Mouse (Mus musculus) lung, embryonic 15.5 days (tissue): ENCODE measurements around the gene Dusp1. TPM values are rescaled to one million over a fixed set of nuclear protein-coding genes. Genes with fewer than 3 reads are reported as not detected.
A peak's percentile ranks its signal among the peaks of the same experiment; 100 is the strongest.

Experiments
- ATAC-seq: fragments of 200-750 bp; cut with Nextera tagmentation; 2 replicates; pipeline ENCODE4 v1.8.0; 2017; ENCODE audit warnings: moderate number of reproducible peaks, borderline replicate concordance; ENCODE audit not compliant: low FRiP score, low TSS enrichment; ENCODE audit errors: extremely low read depth
- H3K27ac ChIP-seq: fragments of 300-500 bp; sonication (generic); 2 replicates; pipeline ENCODE4 v1.5.1; 2015; ENCODE audit warnings: moderate library complexity, mild to moderate bottlenecking, inconsistent platforms
- H3K27me3 ChIP-seq: fragments of 300-500 bp; sonication (generic); 2 replicates; pipeline ENCODE4 v1.6.1; 2015; ENCODE audit warnings: inconsistent platforms
- H3K36me3 ChIP-seq: fragments of 300-500 bp; sonication (generic); 2 replicates; pipeline ENCODE4 v1.6.1; 2015; ENCODE audit warnings: inconsistent platforms
- H3K4me1 ChIP-seq: fragments of 300-500 bp; sonication (generic); 2 replicates; pipeline ENCODE4 v1.6.1; 2015; ENCODE audit warnings: inconsistent platforms
- H3K4me2 ChIP-seq: fragments of 300-500 bp; sonication (generic); 2 replicates; pipeline ENCODE4 v1.6.1; 2015; ENCODE audit warnings: inconsistent platforms, mild to moderate bottlenecking, moderate library complexity
- H3K4me3 ChIP-seq: fragments of 300-500 bp; sonication (generic); 2 replicates; pipeline ENCODE4 v1.5.1; 2015; ENCODE audit warnings: mild to moderate bottlenecking, inconsistent platforms
- H3K9ac ChIP-seq: fragments of 300-500 bp; sonication (generic); 2 replicates; pipeline ENCODE4 v1.6.1; 2015; ENCODE audit warnings: inconsistent platforms
- H3K9me3 ChIP-seq: fragments of 300-500 bp; sonication (generic); 2 replicates; pipeline ENCODE4 v1.6.1; 2016; ENCODE audit warnings: inconsistent platforms
- whole genome bisulfite sequencing: fragments of 180-500 bp; shearing (Covaris S2); methylation state at CpG from one replicate; pipeline ENCODE4 v1.1.7; 2015; 5-methylcytosine and 5-hydroxymethylcytosine counted together
- polyA plus RNA-seq: library from polyadenylated mRNA; unstranded; fragments of >200 nt; fragmentation: Nextera tagmentation; extraction: Ambion mirVana; gene quantifications from 2 replicates; pipeline ENCODE4 v1.2.1, GENCODE M21; 2015

Gene Dusp1
- polyA plus RNA-seq, 1 experiment from 2014 or later: 25.9 TPM

- no peaks in the 10 kb centered on the region for H3K9me3 ChIP-seq
- WGBS: 85% methylated on average over 3 of the region's 3 CpGs
- H3K9ac ChIP-seq: no peak overlapping the region
- no peaks in the 10 kb centered on the region for H3K36me3 ChIP-seq
- no peak overlapping the region for H3K4me3 ChIP-seq
- no peak overlapping the region for H3K27ac ChIP-seq
- no peaks in the 10 kb centered on the region for H3K27me3 ChIP-seq
- ATAC-seq: no peak
- H3K4me2 ChIP-seq: no peak overlapping the region
- peaks cover 40% of the 10 kb centered on the region for H3K4me1 ChIP-seq
These were observed 47.3 kb downstream of the Dusp1 start for GRCm38 (mm10) chr17:26514581-26515030.

- Histone ChIP-seq H3K27me3 (no peaks in the 10 kb centered on the region), H3K4me1 (peaks cover 47% of the 10 kb centered on the region)
These were observed 48.3 kb downstream of the Dusp1 start for GRCm38 (mm10) chr17:26513459-26514290.

GRCm38 (mm10) chr17:26512961-26513360 is 49.0 kb downstream of the Dusp1 start:
- H3K27ac ChIP-seq: peak overlapping the region; percentile 72
- no peak for ATAC-seq
- H3K4me3 ChIP-seq: no peak overlapping the region
- no peak overlapping the region for H3K4me2 ChIP-seq
- H3K27me3 ChIP-seq: no peaks in the 10 kb centered on the region
- no peak overlapping the region for H3K9ac ChIP-seq
- H3K9me3 ChIP-seq: no peaks in the 10 kb centered on the region
- peaks cover 47% of the 10 kb centered on the region for H3K4me1 ChIP-seq
- H3K36me3 ChIP-seq: no peaks in the 10 kb centered on the region
- 41% methylated on average over 7 of the region's 7 CpGs for WGBS

More at GRCm38 (mm10) chr17:26513459-26514290, 48.3 kb downstream of the Dusp1 start:
- Histone ChIP-seq H3K4me3 (no peak overlapping the region), H3K36me3 (no peaks in the 10 kb centered on the region), H3K27ac (peak overlapping the region; percentile 72; the same call in 1 of the 2 replicates), H3K9ac (no peak overlapping the region), H3K4me2 (no peak overlapping the region), H3K9me3 (no peaks in the 10 kb centered on the region)
- WGBS: 80% methylated on average over 6 of the region's 6 CpGs
- no peak for ATAC-seq

- ATAC-seq: peak; percentile 16; the same call in 1 of the 2 replicates
- Histone ChIP-seq H3K27me3 (no peaks in the 10 kb centered on the region), H3K4me2 (no peak overlapping the region), H3K9ac (no peak overlapping the region), H3K9me3 (no peaks in the 10 kb centered on the region), H3K4me1 (peaks cover 48% of the 10 kb centered on the region), H3K27ac (peak overlapping the region; percentile 72), H3K36me3 (no peaks in the 10 kb centered on the region), H3K4me3 (no peak overlapping the region)
- 48% methylated on average over 7 of the region's 7 CpGs for WGBS
These were observed 49.8 kb downstream of the Dusp1 start for GRCm38 (mm10) chr17:26511816-26512774.

GRCm38 (mm10) chr17:26511256-26511655 is 50.7 kb downstream of the Dusp1 start:
- no peaks in the 10 kb centered on the region for H3K36me3 ChIP-seq
- WGBS: 62% methylated on average over 4 of the region's 4 CpGs
- H3K9ac ChIP-seq: no peak overlapping the region
- peaks cover 57% of the 10 kb centered on the region for H3K4me1 ChIP-seq
- H3K27ac ChIP-seq: 0 out of 2 replicates have a peak overlapping the region, but pooled peaks have one; percentile 72
- H3K27me3 ChIP-seq: no peaks in the 10 kb centered on the region
- H3K4me2 ChIP-seq: no peak overlapping the region
- no peaks in the 10 kb centered on the region for H3K9me3 ChIP-seq
- no peak for ATAC-seq
- H3K4me3 ChIP-seq: no peak overlapping the region

GRCm38 (mm10) chr17:26510146-26511045 is 51.5 kb downstream of the Dusp1 start:
- no peak for ATAC-seq
- H3K27ac ChIP-seq: peak overlapping the region; percentile 65
- H3K4me2 ChIP-seq: peak overlapping the region; percentile 9; the same call in 1 of the 2 replicates
- 78% methylated on average over 15 of the region's 15 CpGs for WGBS
- H3K4me1 ChIP-seq: peaks cover 65% of the 10 kb centered on the region
- H3K4me3 ChIP-seq: no peak overlapping the region
- H3K36me3 ChIP-seq: 0 out of 2 replicates have a peak, but pooled peaks cover 3% of the 10 kb centered on the region
- no peaks in the 10 kb centered on the region for H3K9me3 ChIP-seq
- no peaks in the 10 kb centered on the region for H3K27me3 ChIP-seq
- no peak overlapping the region for H3K9ac ChIP-seq

- H3K4me1 ChIP-seq: peaks cover 74% of the 10 kb centered on the region
- no peaks in the 10 kb centered on the region for H3K9me3 ChIP-seq
- H3K4me2 ChIP-seq: peak overlapping the region; percentile 88
- H3K27me3 ChIP-seq: no peaks in the 10 kb centered on the region
- ATAC-seq: peak; percentile 2; the same call in 1 of the 2 replicates
- H3K4me3 ChIP-seq: peak overlapping the region; percentile 62
- 0 out of 2 replicates have a peak, but pooled peaks cover 3% of the 10 kb centered on the region for H3K36me3 ChIP-seq
- H3K27ac ChIP-seq: peak overlapping the region; percentile 98
- peak overlapping the region; percentile 57 for H3K9ac ChIP-seq
- WGBS: 17% methylated on average over 25 of the region's 25 CpGs
These were observed 52.8 kb downstream of the Dusp1 start for GRCm38 (mm10) chr17:26508961-26509771.

- Histone ChIP-seq H3K9me3 (no peaks in the 10 kb centered on the region), H3K4me2 (peak overlapping the region; percentile 88), H3K27me3 (no peaks in the 10 kb centered on the region), H3K4me1 (peaks cover 78% of the 10 kb centered on the region), H3K9ac (peak overlapping the region; percentile 81), H3K36me3 (0 out of 2 replicates have a peak, but pooled peaks cover 3% of the 10 kb centered on the region), H3K27ac (peak overlapping the region; percentile 98), H3K4me3 (peak overlapping the region; percentile 62)
- WGBS: under 1% methylated on average over 58 of the region's 58 CpGs
- peak; percentile 80 for ATAC-seq
These were observed 53.5 kb downstream of the Dusp1 start for GRCm38 (mm10) chr17:26508345-26508960.

GRCm38 (mm10) chr17:26507966-26508344 is 54.0 kb downstream of the Dusp1 start:
- peaks cover 77% of the 10 kb centered on the region for H3K4me1 ChIP-seq

More at GRCm38 (mm10) chr17:26507966-26508344, 54.0 kb downstream of the Dusp1 start:
- Histone ChIP-seq H3K4me3 (peak overlapping the region; percentile 62), H3K36me3 (0 out of 2 replicates have a peak, but pooled peaks cover 3% of the 10 kb centered on the region), H3K4me2 (peak overlapping the region; percentile 88), H3K27me3 (no peaks in the 10 kb centered on the region), H3K9me3 (no peaks in the 10 kb centered on the region), H3K27ac (peak overlapping the region; percentile 98), H3K9ac (peak overlapping the region; percentile 81)
- ATAC-seq: peak; percentile 68
- WGBS: under 1% methylated on average over 46 of the region's 46 CpGs
